Mouse (Mus musculus) megakaryocyte, embryonic 14.5 days (primary cell): ENCODE results near the gene Bri3bp.

Experiments used
- FLI1 ChIP-seq: IDR thresholded peaks from 2 replicates; pipeline ENCODE4 v1.6.1; 2012; ENCODE audit warnings: low read length, inconsistent platforms, mixed read lengths
- GATA1 ChIP-seq: IDR thresholded peaks from 3 replicates; pipeline ENCODE4 v1.6.1; 2012; ENCODE audit warnings: mixed read lengths, low read length, inconsistent platforms, borderline replicate concordance

DNA sequence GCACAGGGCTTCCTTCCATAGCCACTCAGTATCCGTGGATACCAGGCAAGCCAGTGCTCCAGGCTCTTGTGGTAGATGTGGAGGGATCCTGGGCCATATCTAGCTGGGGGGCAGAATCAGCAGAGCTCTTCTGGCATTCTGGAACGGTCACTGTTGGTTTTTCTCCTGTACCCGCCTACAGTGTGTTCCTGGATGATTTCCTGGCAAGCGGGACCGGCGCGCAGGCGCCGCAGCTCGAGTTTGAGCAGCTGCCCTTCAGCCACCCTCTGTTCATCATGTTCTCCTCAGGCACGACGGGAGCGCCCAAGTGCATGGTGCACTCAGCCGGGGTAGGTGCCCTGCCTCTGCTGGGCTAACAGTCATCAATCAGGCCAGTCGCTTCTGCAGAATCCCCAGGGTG is 64.6 kb downstream of the Bri3bp start:
- no peak for TF ChIP-seq GATA1
- no peak for TF ChIP-seq FLI1
